Comparison of ENCODE assay signal across 16 mouse cellular contexts in genomic region chr12:113193423-113193822, GRCm38 (mm10). TPM values are rescaled to one million over a fixed set of nuclear protein-coding genes. Genes with fewer than 3 reads are reported as not detected.
"Had no signal": no experiment of that assay in that cellular context is flagged by ENCODE, and none has a peak within 500 bp of the region (broad histone marks: within the 10 kb centered on the region; RNA-seq: fewer than 3 reads in every experiment).

No protein-coding gene starts in this region.

- H3K27me3 ChIP-seq: midbrain, embryonic 13.5 days; midbrain, embryonic 15.5 days; neural tube, embryonic 12.5 days had no signal

- ATAC-seq: midbrain, embryonic 13.5 days; midbrain, embryonic 15.5 days had no signal

- DNase-seq: lung, adult 18-20 months; lung, embryonic 14.5 days; lung, postnatal 10 days; right cerebral cortex, postnatal 14 days; spleen, adult 18-20 months; thymus, adult 2 months; thymus, postnatal 25 days; thymus, postnatal 4 days had no signal

- H3K4me1 ChIP-seq: midbrain, embryonic 13.5 days; midbrain, embryonic 15.5 days; neural tube, embryonic 12.5 days; stomach, embryonic 15.5 days had no signal

- H3K27ac ChIP-seq: liver, embryonic 14.5 days; macrophage; midbrain, embryonic 13.5 days; midbrain, embryonic 15.5 days; neural tube, embryonic 12.5 days; stomach, embryonic 15.5 days; stomach, postnatal 0 days had no signal

- H3K4me3 ChIP-seq: midbrain, embryonic 13.5 days; midbrain, embryonic 15.5 days; neural tube, embryonic 12.5 days; stomach, embryonic 15.5 days had no signal

RNA-seq across cellular contexts. Expression of gene Tmem121, which starts 7.7 kb away (rescaled TPM):
- total RNA-seq: neutrophil, adult 5-6 weeks had no signal
- polyA plus RNA-seq: macrophage had no signal
